9 mouse cellular contexts compared by ENCODE assay signal in genomic region chr8:120177318-120178123, GRCm38 (mm10). TPM values are rescaled to one million over a fixed set of nuclear protein-coding genes. Genes with fewer than 3 reads are reported as not detected.
DNase-seq lines count a peak whose midpoint lies in the region; ATAC-seq lines count a peak whose summit lies in the region.
"Had no signal": no experiment of that assay in that cellular context is flagged by ENCODE, and none has a peak within 500 bp of the region (broad histone marks: within the 10 kb centered on the region; RNA-seq: fewer than 3 reads in every experiment).

Gene Fam92b, minus strand, starts transcription at chr8:120177466.

- H3K4me1 ChIP-seq in forebrain, embryonic 14.5 days (ENCODE audit: control insufficient read depth, insufficient read depth, low read length) = peaks cover 27% of the 10 kb centered on the region
- peaks cover 31% of the 10 kb centered on the region for H3K4me1 ChIP-seq in intestine, embryonic 14.5 days (replicated peaks; ENCODE audit: control insufficient read depth, insufficient read depth, low read length)
- no peaks in the 10 kb centered on the region for H3K4me1 ChIP-seq in liver, embryonic 13.5 days (replicated peaks)
- peaks cover 43% of the 10 kb centered on the region for H3K4me1 ChIP-seq in neural tube, embryonic 12.5 days

- no peaks in the 10 kb centered on the region for H3K27me3 ChIP-seq in forebrain, embryonic 14.5 days (replicated peaks; ENCODE audit: control insufficient read depth, insufficient read depth, low read length)
- H3K27me3 ChIP-seq in intestine, embryonic 14.5 days (replicated peaks; ENCODE audit: control insufficient read depth, insufficient read depth, low read length) = no peaks in the 10 kb centered on the region
- peaks cover 47% of the 10 kb centered on the region for H3K27me3 ChIP-seq in liver, embryonic 13.5 days
- peaks cover 16% of the 10 kb centered on the region for H3K27me3 ChIP-seq in neural tube, embryonic 12.5 days (replicated peaks)

- peak within 1 kb of the TSS; percentile 49 for H3K4me2 ChIP-seq in forebrain, embryonic 14.5 days (ENCODE audit: low read length)
- H3K4me2 ChIP-seq in intestine, embryonic 14.5 days (ENCODE audit: low read length) = peak within 1 kb of the TSS; percentile 36
- no peak within 1 kb of the TSS for H3K4me2 ChIP-seq in liver, embryonic 13.5 days
- H3K4me2 ChIP-seq in neural tube, embryonic 12.5 days (replicated peaks) = peak within 1 kb of the TSS; percentile 56

- under 1% methylated on average over 18 of the region's 26 CpGs for WGBS in forebrain, embryonic 14.5 days
- 1% methylated on average over 22 of the region's 26 CpGs for WGBS in intestine, embryonic 14.5 days
- under 1% methylated on average over 25 of the region's 26 CpGs for WGBS in liver, embryonic 13.5 days (ENCODE audit: insufficient replicate concordance)
- WGBS in neural tube, embryonic 12.5 days = 0% methylated on average over 23 of the region's 26 CpGs

- no peak within 1 kb of the TSS for H3K4me3 ChIP-seq in forebrain, embryonic 14.5 days (ENCODE audit: low read depth, low read length)
- H3K4me3 ChIP-seq in intestine, embryonic 14.5 days (ENCODE audit: low read depth, low read length) = no peak within 1 kb of the TSS
- no peak within 1 kb of the TSS for H3K4me3 ChIP-seq in liver, embryonic 13.5 days (replicated peaks)
- peak within 1 kb of the TSS; percentile 18; the same call in 1 of the 2 replicates for H3K4me3 ChIP-seq in neural tube, embryonic 12.5 days

- peak; percentile 84 for ATAC-seq in forebrain, embryonic 14.5 days
- ATAC-seq in intestine, embryonic 14.5 days (replicated peaks; ENCODE audit: low FRiP score, low TSS enrichment, low read depth) = peak; percentile 86
- ATAC-seq in liver, embryonic 13.5 days (ENCODE audit: low read depth) = peak; percentile 30; the same call in 1 of the 2 replicates
- ATAC-seq in neural tube, embryonic 12.5 days (ENCODE audit: low FRiP score, low read depth) = peak; percentile 87

- H3K9me3 ChIP-seq in forebrain, embryonic 14.5 days (replicated peaks; ENCODE audit: control insufficient read depth, low read length) = no peaks in the 10 kb centered on the region
- no peaks in the 10 kb centered on the region for H3K9me3 ChIP-seq in intestine, embryonic 14.5 days (ENCODE audit: control insufficient read depth, low read length)
- H3K9me3 ChIP-seq in liver, embryonic 13.5 days (replicated peaks) = no peaks in the 10 kb centered on the region
- no peaks in the 10 kb centered on the region for H3K9me3 ChIP-seq in neural tube, embryonic 12.5 days
- H3K9me3 ChIP-seq: G1E had no signal

- DNase-seq in adrenal gland, postnatal 10 days = peak; percentile 67
- no peak for DNase-seq in adrenal gland, postnatal 4 days (ENCODE audit: low spot score in 2 of 2)
- DNase-seq in NIH3T3 (ENCODE audit: low read depth) = peak; percentile 83
- DNase-seq in forebrain, embryonic 14.5 days (ENCODE audit: low spot score) = peak; percentile 96
- DNase-seq in intestine, embryonic 14.5 days (ENCODE audit: low spot score) = peak; percentile 86
- DNase-seq in liver, embryonic 13.5 days = no peak
- peak; percentile 83 for DNase-seq in testis, postnatal 14 days (ENCODE audit: low spot score)

- no peaks in the 10 kb centered on the region for H3K36me3 ChIP-seq in forebrain, embryonic 14.5 days (ENCODE audit: control insufficient read depth, insufficient read depth, low read length)
- H3K36me3 ChIP-seq in intestine, embryonic 14.5 days (ENCODE audit: control insufficient read depth, insufficient read depth, low read length) = no peaks in the 10 kb centered on the region
- H3K36me3 ChIP-seq in liver, embryonic 13.5 days = no peaks in the 10 kb centered on the region
- no peaks in the 10 kb centered on the region for H3K36me3 ChIP-seq in neural tube, embryonic 12.5 days
- H3K36me3 ChIP-seq: G1E had no signal

- peak within 1 kb of the TSS; percentile 81 for H3K27ac ChIP-seq in forebrain, embryonic 14.5 days (ENCODE audit: low read depth, low read length)
- H3K27ac ChIP-seq in intestine, embryonic 14.5 days (ENCODE audit: low read depth) = peak within 1 kb of the TSS; percentile 79
- H3K27ac ChIP-seq in liver, embryonic 13.5 days = no peak within 1 kb of the TSS
- peak within 1 kb of the TSS; percentile 76; the same call in 1 of the 2 replicates for H3K27ac ChIP-seq in neural tube, embryonic 12.5 days

- H3K9ac ChIP-seq in forebrain, embryonic 14.5 days (ENCODE audit: low read length) = peak within 1 kb of the TSS; percentile 25; the same call in 1 of the 2 replicates
- no peak within 1 kb of the TSS for H3K9ac ChIP-seq in intestine, embryonic 14.5 days (ENCODE audit: low read length)
- no peak within 1 kb of the TSS for H3K9ac ChIP-seq in liver, embryonic 13.5 days
- H3K9ac ChIP-seq in neural tube, embryonic 12.5 days = peak within 1 kb of the TSS; percentile 42; the same call in 1 of the 2 replicates

RNA-seq across cellular contexts. Expression of gene Fam92b, which starts in this region (rescaled TPM):
- total RNA-seq in adrenal gland, postnatal 10 days (2021) = 1 to 10 TPM in 1 of 2 experiments, under 1 TPM in 1; 0.90 to 1.4 TPM
- 1 to 10 TPM; 1.6 to 2.3 TPM for total RNA-seq in adrenal gland, postnatal 4 days (2021)
- 2.3 and 2.4 TPM in 2 replicates for polyA plus RNA-seq in forebrain, embryonic 14.5 days (2014; fragmentation: Nextera tagmentation; extraction: Ambion mirVana)
- 1.5 and 1.6 TPM in 2 replicates for polyA plus RNA-seq in intestine, embryonic 14.5 days (2014; fragmentation: Nextera tagmentation; extraction: Ambion mirVana)
- polyA plus RNA-seq in liver, embryonic 13.5 days (2015; fragmentation: Nextera tagmentation; extraction: Ambion mirVana) = not detected in 2 replicates
- polyA plus RNA-seq in neural tube, embryonic 12.5 days (2016; fragmentation: Nextera tagmentation; extraction: Ambion mirVana) = 0.89 and 1.3 TPM in 2 replicates
- total RNA-seq: G1E had no signal
- polyA plus RNA-seq: G1E had no signal

Comparison
In these comparisons a context has a peak if more than half of its experiments do, and no peak if none do; other contexts are left out.
1. DNase-seq: peak in adrenal gland, postnatal 10 days (single experiment), NIH3T3 (single experiment), forebrain, embryonic 14.5 days (single experiment), intestine, embryonic 14.5 days (single experiment) and testis, postnatal 14 days (single experiment); none in adrenal gland, postnatal 4 days (0 of 2) and liver, embryonic 13.5 days (single experiment).
2. Peak in ATAC-seq in liver, embryonic 13.5 days; RNA of the gene not detected or under 1 TPM.
3. ATAC-seq: peak in every context shown above with its lines; median percentile 87 in neural tube, embryonic 12.5 days; 86 in intestine, embryonic 14.5 days; 84 in forebrain, embryonic 14.5 days; 30 in liver, embryonic 13.5 days.
4. H3K9ac ChIP-seq: peak in forebrain, embryonic 14.5 days (single experiment) and neural tube, embryonic 12.5 days (single experiment); none in intestine, embryonic 14.5 days (single experiment) and liver, embryonic 13.5 days (single experiment).